Mouse (Mus musculus) intestine, postnatal 0 days (tissue): ENCODE results near the gene Slc38a3. TPM values are rescaled to one million over a fixed set of nuclear protein-coding genes. Genes with fewer than 3 reads are reported as not detected.
A peak's percentile ranks its signal among the peaks of the same experiment; 100 is the strongest.

ENCODE experiments used
- ATAC-seq: fragments of 200-750 bp; cut with Nextera tagmentation; 2 replicates; pipeline ENCODE4 v1.8.0; 2017; ENCODE audit warnings: mild to moderate bottlenecking, moderate TSS enrichment, moderate library complexity
- H3K27ac ChIP-seq: fragments of 300-500 bp; sonication (generic); 2 replicates; pipeline ENCODE4 v1.5.1; 2014; ENCODE audit warnings: mild to moderate bottlenecking, low read depth, low read length, moderate library complexity
- H3K27me3 ChIP-seq: fragments of 300-500 bp; sonication (generic); replicated peaks from 2 replicates; pipeline ENCODE4 v1.6.1; 2014; ENCODE audit warnings: low read length, mixed read lengths; ENCODE audit not compliant: control insufficient read depth, insufficient read depth
- H3K36me3 ChIP-seq: fragments of 300-500 bp; sonication (generic); 2 replicates; pipeline ENCODE4 v1.6.1; 2014; ENCODE audit warnings: mild to moderate bottlenecking, moderate library complexity; ENCODE audit not compliant: control insufficient read depth, insufficient read depth
- H3K4me1 ChIP-seq: fragments of 300-500 bp; sonication (generic); replicated peaks from 2 replicates; pipeline ENCODE4 v1.6.1; 2014; ENCODE audit warnings: antibody characterized with exemption, low read length, mixed read lengths; ENCODE audit not compliant: control insufficient read depth, insufficient read depth
- H3K4me2 ChIP-seq: fragments of 300-500 bp; sonication (generic); replicated peaks from 2 replicates; pipeline ENCODE4 v1.6.1; 2014; ENCODE audit warnings: low read depth, mild to moderate bottlenecking, moderate library complexity
- H3K4me3 ChIP-seq: fragments of 300-500 bp; sonication (generic); 2 replicates; pipeline ENCODE4 v1.5.1; 2014; ENCODE audit warnings: low read depth, low read length
- H3K9ac ChIP-seq: fragments of 300-500 bp; sonication (generic); 2 replicates; pipeline ENCODE4 v1.6.1; 2014; ENCODE audit warnings: mild to moderate bottlenecking, low read depth, low read length
- H3K9me3 ChIP-seq: fragments of 300-500 bp; sonication (generic); 2 replicates; pipeline ENCODE4 v1.6.1; 2016; ENCODE audit warnings: mixed run types; ENCODE audit not compliant: control insufficient read depth
- CTCF ChIP-seq: sonication (generic); IDR thresholded peaks from 2 replicates; pipeline ENCODE4 v1.5.1; 2016; ENCODE audit warnings: low read depth, mild to moderate bottlenecking, control low read depth, antibody characterized with exemption, moderate library complexity
- WGBS: fragments of 180-500 bp; shearing (Covaris S2); extraction: QIAGEN DNeasy Blood & Tissue Kit; methylation state at CpG from one replicate; pipeline ENCODE4 v1.1.7; 2014; 5-methylcytosine and 5-hydroxymethylcytosine counted together
- polyA plus RNA-seq: library from polyadenylated mRNA; unstranded; fragments of >200 nt; fragmentation: Nextera tagmentation; extraction: Ambion mirVana; gene quantifications from 2 replicates; pipeline ENCODE4 v1.2.1, GENCODE M21; 2015

Slc38a3 gene
- polyA plus RNA-seq, 1 experiment from 2014 or later: 15.5 TPM

GRCm38 (mm10) chr9:107602068-107602648 lies 67.2 kb downstream of the Slc38a3 start:
- H3K4me2 ChIP-seq: peak overlapping the region; percentile 21
- peak overlapping the region; percentile 57 for H3K27ac ChIP-seq
- H3K4me1 ChIP-seq: peaks cover 9% of the 10 kb centered on the region; the same call in 1 of the 2 replicates
- H3K9me3 ChIP-seq: no peaks in the 10 kb centered on the region
- no peak overlapping the region for H3K4me3 ChIP-seq
- no peaks in the 10 kb centered on the region for H3K27me3 ChIP-seq
- ATAC-seq: peak; percentile 14; the same call in 1 of the 2 replicates
- TF ChIP-seq CTCF: peak; percentile 99
- WGBS: 9% methylated on average over 10 of the region's 10 CpGs
- H3K9ac ChIP-seq: no peak overlapping the region
- peaks cover 20% of the 10 kb centered on the region; the same call in 1 of the 2 replicates for H3K36me3 ChIP-seq

GRCm38 (mm10) chr9:107601275-107601674 lies 68.1 kb downstream of the Slc38a3 start:
- H3K9me3 ChIP-seq: no peaks in the 10 kb centered on the region
- 0 out of 2 replicates have a peak overlapping the region, but pooled peaks have one; percentile 15 for H3K27ac ChIP-seq
- H3K36me3 ChIP-seq: peaks cover 20% of the 10 kb centered on the region; the same call in 1 of the 2 replicates
- H3K4me2 ChIP-seq: 0 out of 2 replicates have a peak overlapping the region, but pooled peaks have one; percentile 9
- 83% methylated on average over 11 of the region's 11 CpGs for WGBS
- H3K27me3 ChIP-seq: no peaks in the 10 kb centered on the region
- H3K4me1 ChIP-seq: 0 out of 2 replicates have a peak, but pooled peaks cover 6% of the 10 kb centered on the region
- no peak for TF ChIP-seq CTCF
- H3K9ac ChIP-seq: no peak overlapping the region
- ATAC-seq: no peak
- no peak overlapping the region for H3K4me3 ChIP-seq

GRCm38 (mm10) chr9:107600745-107601144 lies 68.6 kb downstream of the Slc38a3 start:
- H3K4me3 ChIP-seq: no peak overlapping the region
- WGBS: 66% methylated on average over 12 of the region's 12 CpGs
- no peaks in the 10 kb centered on the region for H3K9me3 ChIP-seq
- no peaks in the 10 kb centered on the region for H3K27me3 ChIP-seq
- H3K4me1 ChIP-seq: 0 out of 2 replicates have a peak, but pooled peaks cover 6% of the 10 kb centered on the region
- peaks cover 20% of the 10 kb centered on the region; the same call in 1 of the 2 replicates for H3K36me3 ChIP-seq
- TF ChIP-seq CTCF: peak; percentile 70
- H3K4me2 ChIP-seq: 0 out of 2 replicates have a peak overlapping the region, but pooled peaks have one; percentile 9
- no peak overlapping the region for H3K9ac ChIP-seq
- ATAC-seq: peak; percentile 25
- 0 out of 2 replicates have a peak overlapping the region, but pooled peaks have one; percentile 15 for H3K27ac ChIP-seq

Other genes with a start within 250 kb of the Slc38a3 start
- 36.3 and 38.0 TPM in 2 replicates for gene Tmem115, start 135.6 kb downstream of the Slc38a3 start, polyA plus RNA-seq
- 36.3 and 38.9 TPM in 2 replicates for gene Cyb561d2, start 127.3 kb downstream of the Slc38a3 start, polyA plus RNA-seq
- 20.0 and 20.7 TPM in 2 replicates for gene Nprl2, start 127.3 kb downstream of the Slc38a3 start, polyA plus RNA-seq
- 4.0 and 5.0 TPM in 2 replicates for gene Zmynd10, start 122.2 kb downstream of the Slc38a3 start, polyA plus RNA-seq
- 44.3 and 48.0 TPM in 2 replicates for gene Rassf1, start 118.0 kb downstream of the Slc38a3 start, polyA plus RNA-seq
- 38.7 and 41.6 TPM in 2 replicates for gene Tusc2, start 106.3 kb downstream of the Slc38a3 start, polyA plus RNA-seq
- 47.5 and 52.8 TPM in 2 replicates for gene Hyal2, start 101.6 kb downstream of the Slc38a3 start, polyA plus RNA-seq
- 2.4 and 2.8 TPM in 2 replicates for gene Hyal1, start 92.6 kb downstream of the Slc38a3 start, polyA plus RNA-seq
- 20.4 and 21.4 TPM in 2 replicates for gene Naa80, start 90.6 kb downstream of the Slc38a3 start, polyA plus RNA-seq
- gene Hyal3, start 88.7 kb downstream of the Slc38a3 start, polyA plus RNA-seq: 0.31 and 0.50 TPM in 2 replicates
- gene Ifrd2, start 81.9 kb downstream of the Slc38a3 start, polyA plus RNA-seq: 36.9 and 38.9 TPM in 2 replicates
- gene Sema3b, start 60.3 kb downstream of the Slc38a3 start, polyA plus RNA-seq: 37.1 and 37.3 TPM in 2 replicates
- 245 and 265 TPM in 2 replicates for gene Gnai2, start 34.2 kb downstream of the Slc38a3 start, polyA plus RNA-seq
- gene Gnat1, start 10.2 kb upstream of the Slc38a3 start, polyA plus RNA-seq: 1.6 and 1.9 TPM in 2 replicates
- gene Sema3f, start 40.9 kb upstream of the Slc38a3 start, polyA plus RNA-seq: 3.9 and 4.4 TPM in 2 replicates
- 48.9 and 51.4 TPM in 2 replicates for gene Rbm5, start 101.5 kb upstream of the Slc38a3 start, polyA plus RNA-seq
- 21.1 and 26.2 TPM in 2 replicates for gene Rbm6, start 203.7 kb upstream of the Slc38a3 start, polyA plus RNA-seq
- 31.6 and 34.7 TPM in 2 replicates for gene Mon1a, start 218.6 kb upstream of the Slc38a3 start, polyA plus RNA-seq
- gene Mst1r, start 237.3 kb upstream of the Slc38a3 start, polyA plus RNA-seq: 7.1 and 8.8 TPM in 2 replicates